Mouse (Mus musculus) megakaryocyte, embryonic 14.5 days (primary cell): ENCODE results near the gene Tmem72.

Experiments
- FLI1 ChIP-seq: IDR thresholded peaks from 2 replicates; pipeline ENCODE4 v1.6.1; 2012; ENCODE audit warnings: low read length, inconsistent platforms, mixed read lengths
- GATA1 ChIP-seq: IDR thresholded peaks from 3 replicates; pipeline ENCODE4 v1.6.1; 2012; ENCODE audit warnings: mixed read lengths, low read length, inconsistent platforms, borderline replicate concordance

GRCm38 (mm10) chr6:116647763-116648162 lies 69.0 kb downstream of the Tmem72 start:
- TF ChIP-seq GATA1 (no peak), FLI1 (no peak)
